Mouse (Mus musculus): ENCODE data around the gene Gm49388. TPM values are rescaled to one million over a fixed set of nuclear protein-coding genes. Genes with fewer than 3 reads are reported as not detected.
"Not testable (repeated sequence)": the region's sequence is repeated elsewhere in the genome, so short reads cannot be mapped to it uniquely, and the experiment has no call there.

The Gm49388 gene
- polyA plus RNA-seq, 1 experiment: not detected

DNA sequence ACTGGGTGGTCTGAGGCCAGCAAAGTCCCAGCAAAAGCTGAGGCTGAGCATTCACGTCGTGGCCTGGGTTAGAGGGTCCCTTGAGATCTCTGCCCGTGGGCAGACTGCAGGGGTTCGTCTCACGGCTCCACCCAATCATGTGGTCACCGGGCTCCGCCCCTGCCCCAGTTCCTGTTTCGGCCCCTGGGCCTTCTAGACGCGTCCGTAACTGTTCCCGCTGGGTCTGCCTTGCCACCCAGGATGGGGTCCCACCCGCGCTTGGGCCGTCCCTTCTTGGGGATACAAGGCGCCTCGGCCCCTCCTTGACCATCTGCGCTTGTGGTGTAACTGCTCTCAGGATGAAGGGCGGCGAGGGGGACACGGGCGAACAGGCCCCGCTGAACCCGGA lies 15.8 kb upstream of the Gm49388 start, which contains the start of gene Orai3:
Orai3 (plus strand) TSS at position 165 of the 388 bp plus-strand sequence.
- H3K27me3 ChIP-seq (ENCODE audit: control insufficient read depth, insufficient read depth, low read length, poor library complexity, severe bottlenecking): no peaks in the 10 kb centered on the region
- peak within 1 kb of the TSS; percentile 71 for H3K4me3 ChIP-seq (ENCODE audit: low read depth, low read length)
- no peaks in the 10 kb centered on the region for H3K4me1 ChIP-seq (ENCODE audit: control insufficient read depth, insufficient read depth, low read length)
- TF ChIP-seq POLR2A (IDR thresholded peaks at IDR 0.05; ENCODE audit: insufficient read depth, low read length) (peak; percentile 79), CTCF (IDR thresholded peaks at IDR 0.05; ENCODE audit: low read depth, low read length) (no peak), EP300 (IDR thresholded peaks at IDR 0.05; ENCODE audit: insufficient read depth, low read depth, low read length) (peak; percentile 48; the same call in 1 of the 2 replicates)
- H3K9ac ChIP-seq (ENCODE audit: low read depth, poor library complexity, severe bottlenecking): peak within 1 kb of the TSS; percentile 78
- peak within 1 kb of the TSS; percentile 88 for H3K27ac ChIP-seq (ENCODE audit: insufficient read depth, low read length)
- H3K36me3 ChIP-seq (ENCODE audit: control insufficient read depth, insufficient read depth, low read length, poor library complexity, severe bottlenecking): peaks cover 7% of the 10 kb centered on the region
- no peaks in the 10 kb centered on the region for H3K9me3 ChIP-seq (replicated peaks; ENCODE audit: control insufficient read depth, insufficient read depth, low read length, poor library complexity, severe bottlenecking)

DNA sequence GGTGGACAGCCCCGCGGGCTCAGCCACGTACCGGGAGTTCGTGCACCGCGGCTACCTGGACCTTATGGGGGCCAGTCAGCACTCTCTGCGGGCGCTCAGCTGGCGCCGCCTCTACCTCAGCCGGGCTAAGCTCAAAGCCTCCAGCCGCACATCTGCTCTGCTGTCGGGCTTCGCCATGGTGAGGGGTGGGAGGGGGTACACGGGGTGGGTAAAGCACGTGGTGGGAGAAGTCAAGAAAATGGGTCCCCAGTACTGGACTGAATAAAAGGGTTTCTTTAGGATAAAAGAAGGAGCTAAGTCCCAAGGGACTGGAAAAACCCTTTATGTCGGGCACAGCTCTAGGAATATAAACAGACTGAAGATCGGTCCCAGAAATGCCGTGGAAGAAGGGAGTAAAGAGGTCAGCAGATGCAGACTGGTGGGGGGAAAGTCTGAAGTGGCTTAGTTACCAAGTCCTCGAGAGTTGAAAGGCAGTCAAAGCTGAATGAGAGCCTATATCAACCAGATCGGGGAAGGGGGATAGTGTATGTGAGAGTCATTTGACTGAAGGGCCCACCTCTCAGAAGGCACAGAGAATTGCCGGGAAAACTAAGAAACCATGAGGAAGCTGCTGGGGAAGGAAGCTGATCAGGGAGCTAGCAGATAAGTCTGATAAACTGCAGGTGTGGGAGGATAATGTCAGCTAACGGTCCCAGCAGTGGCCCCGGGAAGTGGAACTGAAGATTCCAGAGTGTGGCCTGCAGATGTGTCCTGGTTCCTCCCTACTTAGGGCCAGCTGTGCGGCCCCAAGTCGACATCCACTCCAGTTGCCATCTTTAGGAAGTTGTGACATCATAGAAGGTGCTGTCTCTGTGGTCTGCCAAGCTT lies 15.1 kb upstream of the Gm49388 start:
- Histone ChIP-seq H3K9ac (ENCODE audit: low read depth, poor library complexity, severe bottlenecking) (peak overlapping the region; percentile 78), H3K4me1 (ENCODE audit: control insufficient read depth, insufficient read depth, low read length) (no peaks in the 10 kb centered on the region), H3K36me3 (ENCODE audit: control insufficient read depth, insufficient read depth, low read length, poor library complexity, severe bottlenecking) (peaks cover under 1% of the 10 kb centered on the region; the same call in 1 of the 2 replicates), H3K9me3 (replicated peaks; ENCODE audit: control insufficient read depth, insufficient read depth, low read length, poor library complexity, severe bottlenecking) (no peaks in the 10 kb centered on the region), H3K27me3 (ENCODE audit: control insufficient read depth, insufficient read depth, low read length, poor library complexity, severe bottlenecking) (no peaks in the 10 kb centered on the region), H3K27ac (ENCODE audit: insufficient read depth, low read length) (peak overlapping the region; percentile 88), H3K4me3 (ENCODE audit: low read depth, low read length) (peak overlapping the region; percentile 71)
- TF ChIP-seq POLR2A (IDR thresholded peaks at IDR 0.05; ENCODE audit: insufficient read depth, low read length): no peak

DNA sequence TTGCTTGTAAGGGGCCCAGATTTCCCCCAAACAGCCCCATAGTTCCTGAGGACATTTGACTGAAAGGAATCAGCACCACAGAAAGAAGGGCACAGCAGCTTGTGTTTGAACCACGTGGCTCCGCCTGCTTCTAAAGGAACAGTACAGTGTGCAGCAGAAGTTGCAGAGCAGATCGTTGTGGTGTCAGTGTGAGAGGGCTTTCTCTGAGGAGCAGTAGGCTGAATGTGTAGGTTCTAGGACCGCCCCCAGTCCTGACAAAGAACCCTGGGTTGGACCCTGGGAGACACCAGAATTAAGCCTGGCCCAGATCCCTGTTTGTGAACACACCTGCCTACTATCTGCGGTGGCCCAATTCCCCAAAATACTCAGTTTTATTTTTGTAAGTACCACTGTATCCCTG lies 14.1 kb upstream of the Gm49388 start:
- Histone ChIP-seq H3K27ac (ENCODE audit: insufficient read depth, low read length) (no peak overlapping the region), H3K36me3 (ENCODE audit: control insufficient read depth, insufficient read depth, low read length, poor library complexity, severe bottlenecking) (no peaks in the 10 kb centered on the region), H3K27me3 (ENCODE audit: control insufficient read depth, insufficient read depth, low read length, poor library complexity, severe bottlenecking) (no peaks in the 10 kb centered on the region), H3K4me1 (ENCODE audit: control insufficient read depth, insufficient read depth, low read length) (no peaks in the 10 kb centered on the region), H3K9me3 (replicated peaks; ENCODE audit: control insufficient read depth, insufficient read depth, low read length, poor library complexity, severe bottlenecking) (no peaks in the 10 kb centered on the region), H3K9ac (ENCODE audit: low read depth, poor library complexity, severe bottlenecking) (peak overlapping the region; percentile 78), H3K4me3 (ENCODE audit: low read depth, low read length) (peak overlapping the region; percentile 17)
- TF ChIP-seq POLR2A (IDR thresholded peaks at IDR 0.05; ENCODE audit: insufficient read depth, low read length) (no peak), EP300 (IDR thresholded peaks at IDR 0.05; ENCODE audit: insufficient read depth, low read depth, low read length) (no peak), CTCF (IDR thresholded peaks at IDR 0.05; ENCODE audit: low read depth, low read length) (no peak)

DNA sequence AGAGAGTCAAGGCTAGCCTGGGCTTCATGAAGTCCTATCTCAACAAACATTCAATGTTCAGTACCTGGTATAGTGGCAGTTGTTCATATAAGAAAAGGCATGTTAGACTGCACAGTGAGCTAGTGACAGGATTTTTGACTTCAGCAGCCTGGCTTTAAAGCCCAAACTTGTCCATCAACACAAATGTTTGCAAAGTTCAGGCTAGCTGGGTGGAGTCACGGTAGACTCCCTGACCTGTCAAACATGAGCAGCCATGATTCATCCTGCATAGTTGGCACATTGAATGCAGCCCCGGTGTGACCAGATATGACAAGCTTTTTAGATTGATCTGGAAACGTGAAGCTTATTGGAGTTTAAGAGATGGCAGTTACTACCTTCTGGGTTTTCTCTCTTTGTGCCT lies 13.3 kb upstream of the Gm49388 start:
- TF ChIP-seq POLR2A (IDR thresholded peaks at IDR 0.05; ENCODE audit: insufficient read depth, low read length) (no peak), CTCF (IDR thresholded peaks at IDR 0.05; ENCODE audit: low read depth, low read length) (no peak), EP300 (IDR thresholded peaks at IDR 0.05; ENCODE audit: insufficient read depth, low read depth, low read length) (no peak)
- Histone ChIP-seq H3K27me3 (ENCODE audit: control insufficient read depth, insufficient read depth, low read length, poor library complexity, severe bottlenecking) (no peaks in the 10 kb centered on the region), H3K4me3 (ENCODE audit: low read depth, low read length) (no peak overlapping the region), H3K9me3 (replicated peaks; ENCODE audit: control insufficient read depth, insufficient read depth, low read length, poor library complexity, severe bottlenecking) (no peaks in the 10 kb centered on the region), H3K9ac (ENCODE audit: low read depth, poor library complexity, severe bottlenecking) (no peak overlapping the region), H3K27ac (ENCODE audit: insufficient read depth, low read length) (no peak overlapping the region), H3K36me3 (ENCODE audit: control insufficient read depth, insufficient read depth, low read length, poor library complexity, severe bottlenecking) (no peaks in the 10 kb centered on the region), H3K4me1 (ENCODE audit: control insufficient read depth, insufficient read depth, low read length) (no peaks in the 10 kb centered on the region)

DNA sequence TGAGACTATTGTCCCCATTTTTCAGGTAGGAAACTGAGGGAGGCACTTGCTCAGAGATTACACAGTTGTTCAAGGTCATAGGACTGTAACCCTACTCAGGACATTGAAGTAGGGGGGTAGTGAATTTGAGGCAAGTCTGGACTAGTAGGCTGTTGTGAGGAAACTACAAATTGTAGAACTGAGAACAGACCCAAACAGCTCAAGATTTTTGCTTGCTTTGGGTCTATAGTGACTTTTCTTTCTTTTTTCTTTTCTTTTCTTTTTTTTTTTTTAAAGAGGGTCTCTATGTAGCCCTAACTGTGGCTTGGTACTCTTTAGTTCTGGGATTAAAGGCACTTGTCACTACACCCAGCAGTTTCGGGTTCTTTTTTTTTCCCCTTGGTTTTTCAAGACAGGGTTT lies 12.9 kb upstream of the Gm49388 start:
- H3K9ac ChIP-seq (ENCODE audit: low read depth, poor library complexity, severe bottlenecking): no peak overlapping the region
- H3K27me3 ChIP-seq (ENCODE audit: control insufficient read depth, insufficient read depth, low read length, poor library complexity, severe bottlenecking): no peaks in the 10 kb centered on the region
- no peak overlapping the region for H3K27ac ChIP-seq (ENCODE audit: insufficient read depth, low read length)
- no peaks in the 10 kb centered on the region for H3K36me3 ChIP-seq (ENCODE audit: control insufficient read depth, insufficient read depth, low read length, poor library complexity, severe bottlenecking)
- H3K4me3 ChIP-seq (ENCODE audit: low read depth, low read length): no peak overlapping the region
- no peaks in the 10 kb centered on the region for H3K9me3 ChIP-seq (replicated peaks; ENCODE audit: control insufficient read depth, insufficient read depth, low read length, poor library complexity, severe bottlenecking)
- H3K4me1 ChIP-seq (ENCODE audit: control insufficient read depth, insufficient read depth, low read length): no peaks in the 10 kb centered on the region
- TF ChIP-seq EP300 (IDR thresholded peaks at IDR 0.05; ENCODE audit: insufficient read depth, low read depth, low read length) (no peak), POLR2A (IDR thresholded peaks at IDR 0.05; ENCODE audit: insufficient read depth, low read length) (no peak), CTCF (IDR thresholded peaks at IDR 0.05; ENCODE audit: low read depth, low read length) (no peak)

DNA sequence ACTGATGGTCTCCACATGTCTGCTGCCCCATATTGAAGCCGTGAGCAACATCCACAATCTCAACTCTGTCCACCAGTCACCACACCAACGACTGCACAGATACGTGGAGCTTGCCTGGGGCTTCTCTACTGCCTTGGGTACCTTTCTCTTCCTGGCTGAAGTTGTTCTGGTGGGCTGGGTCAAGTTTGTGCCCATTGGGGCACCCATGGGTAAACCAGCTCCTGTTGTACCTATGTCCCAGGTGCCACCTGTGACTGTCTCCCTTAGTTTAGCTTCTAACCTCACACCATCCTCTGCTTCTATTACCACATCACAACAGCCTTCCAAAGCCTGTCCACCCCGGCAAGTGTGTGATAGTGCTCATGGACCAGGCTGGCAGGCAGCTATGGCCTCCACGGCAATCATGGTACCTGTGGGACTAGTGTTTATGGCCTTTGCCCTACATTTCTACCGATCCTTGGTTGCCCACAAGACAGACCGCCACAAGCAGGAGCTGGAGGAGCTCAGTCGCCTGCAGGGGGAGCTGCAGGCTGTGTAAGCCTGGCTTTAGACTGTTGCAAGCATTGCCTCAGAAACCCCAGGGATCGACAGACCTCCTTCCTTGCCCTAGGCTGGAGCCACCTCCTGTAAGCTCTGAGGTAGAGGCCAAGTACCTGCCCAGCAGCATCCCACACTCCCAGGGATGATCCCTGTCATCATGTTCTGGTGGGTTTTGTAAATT lies 11.6 kb upstream of the Gm49388 start:
- no peak overlapping the region for H3K4me3 ChIP-seq (ENCODE audit: low read depth, low read length)
- H3K27ac ChIP-seq (ENCODE audit: insufficient read depth, low read length): no peak overlapping the region
- no peak overlapping the region for H3K9ac ChIP-seq (ENCODE audit: low read depth, poor library complexity, severe bottlenecking)
- H3K9me3 ChIP-seq (replicated peaks; ENCODE audit: control insufficient read depth, insufficient read depth, low read length, poor library complexity, severe bottlenecking): no peaks in the 10 kb centered on the region
- peaks cover 3% of the 10 kb centered on the region for H3K36me3 ChIP-seq (ENCODE audit: control insufficient read depth, insufficient read depth, low read length, poor library complexity, severe bottlenecking)
- no peaks in the 10 kb centered on the region for H3K27me3 ChIP-seq (ENCODE audit: control insufficient read depth, insufficient read depth, low read length, poor library complexity, severe bottlenecking)
- H3K4me1 ChIP-seq (ENCODE audit: control insufficient read depth, insufficient read depth, low read length): no peaks in the 10 kb centered on the region
- TF ChIP-seq EP300 (IDR thresholded peaks at IDR 0.05; ENCODE audit: insufficient read depth, low read depth, low read length): no peak
- peak; percentile 91 for TF ChIP-seq CTCF (IDR thresholded peaks at IDR 0.05; ENCODE audit: low read depth, low read length)

DNA sequence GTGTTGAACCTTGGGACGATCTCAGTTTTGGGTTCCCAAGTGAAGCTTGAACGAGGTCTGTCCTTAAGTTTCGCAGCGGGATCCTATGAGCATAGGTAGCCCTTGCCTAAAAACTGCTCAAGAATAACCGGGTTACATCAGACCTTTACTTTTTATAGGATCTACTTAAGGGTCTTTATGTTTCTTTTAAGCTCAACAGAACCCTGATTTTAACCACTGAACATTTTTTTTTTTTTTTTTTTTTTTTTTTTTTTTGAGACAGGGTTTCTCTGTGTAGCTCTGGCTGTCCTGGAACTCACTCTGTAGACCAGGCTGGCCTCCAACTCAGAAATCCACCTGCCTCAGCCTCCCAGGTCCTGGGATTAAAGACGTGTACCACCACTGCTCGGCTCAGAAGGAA lies 9.6 kb upstream of the Gm49388 start:
- H3K4me3 ChIP-seq (ENCODE audit: low read depth, low read length): peak overlapping the region; percentile 87
- H3K9me3 ChIP-seq (replicated peaks; ENCODE audit: control insufficient read depth, insufficient read depth, low read length, poor library complexity, severe bottlenecking); H3K27me3 ChIP-seq (ENCODE audit: control insufficient read depth, insufficient read depth, low read length, poor library complexity, severe bottlenecking); H3K4me1 ChIP-seq (ENCODE audit: control insufficient read depth, insufficient read depth, low read length): not testable (repeated sequence)
- H3K36me3 ChIP-seq (ENCODE audit: control insufficient read depth, insufficient read depth, low read length, poor library complexity, severe bottlenecking): peaks cover 16% of the 10 kb centered on the region
- H3K27ac ChIP-seq (ENCODE audit: insufficient read depth, low read length): peak overlapping the region; percentile 92
- H3K9ac ChIP-seq (ENCODE audit: low read depth, poor library complexity, severe bottlenecking): peak overlapping the region; percentile 96
